Mouse (Mus musculus) neural tube, embryonic 15.5 days (tissue): Measurements from ENCODE around the gene Mdk. TPM values are rescaled to one million over a fixed set of nuclear protein-coding genes. Genes with fewer than 3 reads are reported as not detected.

Source experiments
- ATAC-seq: fragments of 200-750 bp; cut with Nextera tagmentation; 2 replicates; pipeline ENCODE4 v1.8.0; 2017; ENCODE audit warnings: mild to moderate bottlenecking, moderate TSS enrichment, moderate library complexity; ENCODE audit not compliant: low FRiP score
- H3K27ac ChIP-seq: fragments of 300-500 bp; sonication (generic); replicated peaks from 2 replicates; pipeline ENCODE4 v1.5.1; 2015; ENCODE audit warnings: mild to moderate bottlenecking, inconsistent platforms
- H3K27me3 ChIP-seq: fragments of 300-500 bp; sonication (generic); replicated peaks from 2 replicates; pipeline ENCODE4 v1.6.1; 2015; ENCODE audit warnings: inconsistent platforms
- H3K36me3 ChIP-seq: fragments of 300-500 bp; sonication (generic); 2 replicates; pipeline ENCODE4 v1.6.1; 2015; ENCODE audit warnings: inconsistent platforms
- H3K4me1 ChIP-seq: fragments of 300-500 bp; sonication (generic); 2 replicates; pipeline ENCODE4 v1.6.1; 2015; ENCODE audit warnings: inconsistent platforms
- H3K4me2 ChIP-seq: fragments of 300-500 bp; sonication (generic); 2 replicates; pipeline ENCODE4 v1.6.1; 2015; ENCODE audit warnings: inconsistent platforms, mild to moderate bottlenecking, moderate library complexity
- H3K4me3 ChIP-seq: fragments of 300-500 bp; sonication (generic); replicated peaks from 2 replicates; pipeline ENCODE4 v1.5.1; 2015; ENCODE audit warnings: mild to moderate bottlenecking, inconsistent platforms
- H3K9ac ChIP-seq: fragments of 300-500 bp; sonication (generic); replicated peaks from 2 replicates; pipeline ENCODE4 v1.6.1; 2015; ENCODE audit warnings: mild to moderate bottlenecking, inconsistent platforms
- H3K9me3 ChIP-seq: fragments of 300-500 bp; sonication (generic); replicated peaks from 2 replicates; pipeline ENCODE4 v1.6.1; 2016; ENCODE audit warnings: inconsistent platforms
- WGBS: fragments of 180-500 bp; shearing (Covaris S2); methylation state at CpG from one replicate; pipeline ENCODE4 v1.1.7; 2015; ENCODE audit warnings: mixed read lengths; 5-methylcytosine and 5-hydroxymethylcytosine counted together
- polyA plus RNA-seq: library from polyadenylated mRNA; unstranded; fragments of >200 nt; fragmentation: Nextera tagmentation; extraction: Ambion mirVana; gene quantifications from 2 replicates; pipeline ENCODE4 v1.2.1, GENCODE M21; 2015

Mdk gene
- polyA plus RNA-seq, 1 experiment from 2014 or later: 161 TPM

- H3K9ac ChIP-seq: peak overlapping the region; percentile 55
- ATAC-seq: peak; percentile 4; the same call in 1 of the 2 replicates
Measured at GRCm38 (mm10) chr2:91921181-91921789, 10.8 kb downstream of the Mdk start.

DNA sequence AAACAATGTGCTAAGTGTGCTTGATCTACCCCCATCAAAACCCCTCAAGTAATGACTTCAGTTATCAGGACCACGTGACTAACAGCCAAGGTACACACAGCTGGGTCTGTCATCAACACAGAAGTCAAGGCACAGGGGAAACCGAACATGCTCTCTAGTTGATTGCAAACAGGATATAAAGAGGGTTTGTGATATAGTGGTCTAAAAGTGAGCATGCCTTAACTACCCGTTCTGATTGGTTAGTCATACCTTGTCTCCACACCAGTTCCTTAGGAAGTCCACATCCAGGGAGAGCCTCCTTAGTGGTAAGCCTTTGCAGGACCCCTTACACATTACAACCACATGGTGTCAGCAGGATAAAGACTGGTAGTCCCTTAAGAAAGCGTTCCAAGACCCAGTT is 12.0 kb downstream of the Mdk start:
- WGBS: 72% methylated on average over 4 of the region's 4 CpGs
- Histone ChIP-seq H3K27ac (no peak overlapping the region), H3K9me3 (no peaks in the 10 kb centered on the region), H3K4me3 (no peak overlapping the region), H3K27me3 (peaks cover 48% of the 10 kb centered on the region), H3K4me1 (peaks cover 32% of the 10 kb centered on the region), H3K9ac (no peak overlapping the region), H3K36me3 (peaks cover 40% of the 10 kb centered on the region), H3K4me2 (no peak overlapping the region)
- no peak for ATAC-seq

More at GRCm38 (mm10) chr2:91921181-91921789, 10.8 kb downstream of the Mdk start:
- H3K27ac ChIP-seq: no peak overlapping the region
- WGBS: 6% methylated on average over 31 of the region's 31 CpGs
- peaks cover 32% of the 10 kb centered on the region for H3K4me1 ChIP-seq
- H3K9me3 ChIP-seq: no peaks in the 10 kb centered on the region
- peaks cover 53% of the 10 kb centered on the region for H3K27me3 ChIP-seq
- peaks cover 30% of the 10 kb centered on the region for H3K36me3 ChIP-seq
- peak overlapping the region; percentile 69 for H3K4me3 ChIP-seq
- peak overlapping the region; percentile 93 for H3K4me2 ChIP-seq

DNA sequence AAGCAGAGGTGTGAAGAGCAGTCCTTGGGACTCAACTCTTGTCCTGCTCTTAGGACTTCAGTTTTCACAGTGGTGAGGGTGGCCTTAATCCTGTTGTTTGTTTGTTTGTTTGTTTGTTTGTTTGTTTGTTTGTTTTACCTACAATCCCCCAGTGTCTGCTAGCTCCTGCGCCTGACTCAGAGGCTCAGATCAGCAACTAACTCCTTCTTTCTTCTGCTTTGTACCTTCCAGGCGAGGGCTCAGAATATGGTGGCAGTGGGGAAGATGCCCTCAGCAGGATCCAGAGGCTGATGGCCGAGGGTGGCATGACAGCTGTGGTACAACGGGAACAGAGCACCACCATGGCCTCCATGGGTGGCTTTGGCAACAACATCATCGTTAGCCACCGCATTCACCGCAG is 15.0 kb downstream of the Mdk start:
- WGBS: 91% methylated on average over 7 of the region's 7 CpGs

GRCm38 (mm10) chr2:91916346-91916977 is 15.6 kb downstream of the Mdk start:
- no peak overlapping the region for H3K4me2 ChIP-seq
- ATAC-seq: no peak
- H3K9ac ChIP-seq: no peak overlapping the region
- peaks cover 72% of the 10 kb centered on the region for H3K36me3 ChIP-seq
- H3K27ac ChIP-seq: no peak overlapping the region
- no peaks in the 10 kb centered on the region for H3K9me3 ChIP-seq
- 93% methylated on average over 7 of the region's 7 CpGs for WGBS
- peaks cover 20% of the 10 kb centered on the region for H3K27me3 ChIP-seq
- H3K4me3 ChIP-seq: no peak overlapping the region
- peaks cover 6% of the 10 kb centered on the region for H3K4me1 ChIP-seq

More for the DNA sequence above, 15.0 kb downstream of the Mdk start:
- no peak overlapping the region for H3K27ac ChIP-seq
- no peak overlapping the region for H3K4me2 ChIP-seq
- peaks cover 66% of the 10 kb centered on the region for H3K36me3 ChIP-seq
- no peak overlapping the region for H3K9ac ChIP-seq
- no peak overlapping the region for H3K4me3 ChIP-seq
- peaks cover 26% of the 10 kb centered on the region for H3K27me3 ChIP-seq
- peaks cover 12% of the 10 kb centered on the region for H3K4me1 ChIP-seq
- H3K9me3 ChIP-seq: no peaks in the 10 kb centered on the region
- no peak for ATAC-seq

- Histone ChIP-seq H3K4me3 (no peak overlapping the region), H3K9me3 (no peaks in the 10 kb centered on the region), H3K4me2 (no peak overlapping the region), H3K27ac (no peak overlapping the region), H3K27me3 (no peaks in the 10 kb centered on the region), H3K4me1 (no peaks in the 10 kb centered on the region), H3K9ac (no peak overlapping the region), H3K36me3 (peaks cover 82% of the 10 kb centered on the region)
- 91% methylated on average over 7 of the region's 7 CpGs for WGBS
- ATAC-seq: no peak
Measured at GRCm38 (mm10) chr2:91913328-91914110, 18.6 kb downstream of the Mdk start.

- no peaks in the 10 kb centered on the region for H3K9me3 ChIP-seq
- 86% methylated on average over 3 of the region's 3 CpGs for WGBS
- H3K36me3 ChIP-seq: peaks cover 73% of the 10 kb centered on the region
- H3K9ac ChIP-seq: no peak overlapping the region
- no peak overlapping the region for H3K4me3 ChIP-seq
- no peaks in the 10 kb centered on the region for H3K4me1 ChIP-seq
- no peak for ATAC-seq
- no peak overlapping the region for H3K4me2 ChIP-seq
- H3K27me3 ChIP-seq: no peaks in the 10 kb centered on the region
- no peak overlapping the region for H3K27ac ChIP-seq
Measured at GRCm38 (mm10) chr2:91912616-91913015, 19.5 kb downstream of the Mdk start.

DNA sequence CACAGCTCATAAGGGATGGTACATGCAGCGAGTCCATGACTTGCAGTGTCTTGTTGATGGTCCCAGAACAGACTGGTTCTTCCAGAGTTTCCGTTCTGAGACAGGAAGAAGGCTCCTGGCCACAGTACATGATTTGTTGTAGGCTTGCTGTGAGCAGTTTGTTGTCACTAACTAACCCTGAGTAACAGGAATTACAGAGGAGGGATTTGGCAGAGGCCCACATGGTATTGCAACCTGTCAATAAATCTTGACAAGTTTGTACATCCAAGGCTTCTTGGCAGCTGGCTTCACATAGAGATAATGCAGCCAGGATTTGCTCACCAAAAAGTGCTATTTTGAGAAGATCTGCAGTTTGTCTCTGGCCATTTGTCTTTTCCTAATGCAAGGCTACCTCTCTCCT is 26.0 kb downstream of the Mdk start:
- 96% methylated on average over 2 of the region's 2 CpGs for WGBS

DNA sequence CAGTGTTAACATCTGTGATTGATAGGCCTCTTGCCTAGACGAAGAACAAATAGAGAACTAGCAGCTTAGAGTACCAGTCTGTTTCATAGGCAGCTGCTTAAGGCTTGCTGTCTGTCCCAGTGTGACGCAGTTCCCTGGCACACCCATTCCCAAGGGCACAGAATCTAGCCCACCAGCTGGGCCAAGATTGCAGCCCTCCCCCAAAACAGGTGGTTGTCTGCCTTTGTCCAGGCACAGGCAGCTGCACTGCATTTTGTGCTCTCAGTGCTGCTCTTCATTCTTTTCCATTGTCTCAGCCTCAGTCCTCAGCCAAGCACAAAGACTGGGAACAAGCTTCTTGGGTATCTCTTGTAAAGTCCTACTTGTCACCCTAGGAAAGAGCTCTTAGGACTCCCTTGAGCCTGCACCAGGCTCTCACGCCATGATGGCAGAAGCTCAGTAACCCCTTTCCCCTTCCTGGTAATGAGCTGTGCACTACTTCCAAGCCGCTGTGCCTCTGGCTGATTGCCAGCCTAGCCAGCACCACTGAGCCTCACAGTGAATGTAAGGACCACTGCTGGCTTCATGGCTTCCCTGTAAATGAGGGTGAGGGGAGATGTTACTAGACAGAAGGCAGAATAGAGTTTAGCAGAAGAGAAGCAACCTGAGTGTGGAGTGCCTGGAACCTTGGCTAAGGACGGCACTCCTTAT is 27.3 kb downstream of the Mdk start:
- H3K36me3 ChIP-seq: peaks cover 14% of the 10 kb centered on the region
- WGBS: 36% methylated on average over 5 of the region's 5 CpGs
- ATAC-seq: no peak; the same call in 1 of the 2 replicates
- no peak overlapping the region for H3K9ac ChIP-seq
- H3K9me3 ChIP-seq: no peaks in the 10 kb centered on the region
- H3K4me3 ChIP-seq: no peak overlapping the region
- peaks cover 12% of the 10 kb centered on the region for H3K4me1 ChIP-seq
- peak overlapping the region; percentile 6 for H3K27ac ChIP-seq
- H3K4me2 ChIP-seq: no peak overlapping the region
- H3K27me3 ChIP-seq: no peaks in the 10 kb centered on the region

More for the DNA sequence above, 26.0 kb downstream of the Mdk start:
- Histone ChIP-seq H3K9ac (no peak overlapping the region), H3K4me2 (no peak overlapping the region), H3K9me3 (no peaks in the 10 kb centered on the region), H3K27me3 (no peaks in the 10 kb centered on the region), H3K4me3 (no peak overlapping the region), H3K4me1 (peaks cover 12% of the 10 kb centered on the region), H3K36me3 (peaks cover 19% of the 10 kb centered on the region), H3K27ac (no peak overlapping the region)
- no peak for ATAC-seq

DNA sequence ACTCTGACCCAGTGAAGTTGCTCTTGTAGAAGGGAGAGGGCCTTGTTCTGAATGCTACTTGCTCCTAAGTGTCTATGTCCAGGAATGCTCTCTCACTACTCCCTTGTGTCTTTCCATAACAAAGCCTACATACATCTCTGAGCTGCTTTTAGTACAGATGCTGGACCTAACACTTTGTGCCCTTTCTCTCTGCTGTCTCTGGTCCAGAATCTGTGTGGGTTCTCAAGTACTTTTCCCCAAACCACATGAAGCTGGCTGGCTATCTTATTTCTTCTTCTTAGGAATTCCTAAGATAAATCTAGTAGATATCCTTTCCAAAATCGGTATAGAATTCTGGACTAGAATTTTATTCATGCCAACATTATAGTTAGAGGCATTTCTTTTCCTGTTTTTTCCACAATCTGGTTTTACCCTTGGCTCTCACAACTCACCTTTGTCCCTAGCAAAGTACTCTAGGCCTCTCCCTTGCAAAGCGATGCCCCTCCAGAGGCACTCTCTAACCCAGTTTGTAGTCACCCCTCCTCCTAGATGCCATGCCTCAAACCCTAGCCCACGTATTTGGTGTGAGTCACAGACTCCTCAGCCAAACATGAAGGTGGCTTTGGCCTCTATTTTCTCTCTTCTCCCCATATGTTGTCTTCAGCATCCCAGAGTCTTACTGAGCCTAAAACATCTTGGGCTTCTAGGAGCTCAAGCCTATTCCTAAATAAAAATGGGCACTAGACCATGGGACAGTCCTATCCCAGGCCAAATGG is 28.7 kb downstream of the Mdk start:
- WGBS: 92% methylated on average over 3 of the region's 3 CpGs
- Histone ChIP-seq H3K4me1 (peaks cover 12% of the 10 kb centered on the region), H3K9me3 (no peaks in the 10 kb centered on the region), H3K27me3 (no peaks in the 10 kb centered on the region), H3K9ac (no peak overlapping the region), H3K36me3 (peaks cover 17% of the 10 kb centered on the region), H3K4me3 (no peak overlapping the region), H3K4me2 (no peak overlapping the region), H3K27ac (no peak overlapping the region)
- no peak for ATAC-seq

GRCm38 (mm10) chr2:91902336-91902735 is 29.8 kb downstream of the Mdk start:
- Histone ChIP-seq H3K4me2 (no peak overlapping the region), H3K4me3 (no peak overlapping the region), H3K27me3 (no peaks in the 10 kb centered on the region), H3K9me3 (no peaks in the 10 kb centered on the region), H3K9ac (no peak overlapping the region), H3K4me1 (peaks cover 12% of the 10 kb centered on the region), H3K27ac (no peak overlapping the region), H3K36me3 (peaks cover 22% of the 10 kb centered on the region; the same call in 1 of the 2 replicates)
- ATAC-seq: no peak
- WGBS: 54% methylated on average over 5 of the region's 5 CpGs

- WGBS: 97% methylated on average over 8 of the region's 8 CpGs
- no peaks in the 10 kb centered on the region for H3K27me3 ChIP-seq
- H3K9ac ChIP-seq: no peak overlapping the region
- H3K9me3 ChIP-seq: no peaks in the 10 kb centered on the region
- peaks cover 11% of the 10 kb centered on the region for H3K4me1 ChIP-seq
- H3K27ac ChIP-seq: no peak overlapping the region
- peaks cover 18% of the 10 kb centered on the region; the same call in 1 of the 2 replicates for H3K36me3 ChIP-seq
- H3K4me3 ChIP-seq: no peak overlapping the region
- H3K4me2 ChIP-seq: no peak overlapping the region
- no peak for ATAC-seq
Measured at GRCm38 (mm10) chr2:91900431-91900830, 31.7 kb downstream of the Mdk start.
